Mouse (Mus musculus): ENCODE measurements around the gene Dap3. TPM values are rescaled to one million over a fixed set of nuclear protein-coding genes. Genes with fewer than 3 reads are reported as not detected.
A peak's percentile ranks its signal among the peaks of the same experiment; 100 is the strongest.
"Not testable (repeated sequence)": the region's sequence is repeated elsewhere in the genome, so short reads cannot be mapped to it uniquely, and the experiment has no call there.

Gene Dap3
- total RNA-seq (2021): 100 to 1,000 TPM; 116 to 126 TPM
- long read RNA-seq, experiment 1, full-length matches to known transcripts: 78 of 99 reads
- long read RNA-seq, experiment 1, partial matches to known transcripts: 2 of 99 reads
- long read RNA-seq, experiment 1, other reads (novel, unspliced or antisense): 19 of 99 reads
- long read RNA-seq, experiment 2, full-length matches to known transcripts: 67 of 84 reads
- long read RNA-seq, experiment 2, partial matches to known transcripts: 2 of 84 reads
- long read RNA-seq, experiment 2, other reads (novel, unspliced or antisense): 15 of 84 reads

DNA sequence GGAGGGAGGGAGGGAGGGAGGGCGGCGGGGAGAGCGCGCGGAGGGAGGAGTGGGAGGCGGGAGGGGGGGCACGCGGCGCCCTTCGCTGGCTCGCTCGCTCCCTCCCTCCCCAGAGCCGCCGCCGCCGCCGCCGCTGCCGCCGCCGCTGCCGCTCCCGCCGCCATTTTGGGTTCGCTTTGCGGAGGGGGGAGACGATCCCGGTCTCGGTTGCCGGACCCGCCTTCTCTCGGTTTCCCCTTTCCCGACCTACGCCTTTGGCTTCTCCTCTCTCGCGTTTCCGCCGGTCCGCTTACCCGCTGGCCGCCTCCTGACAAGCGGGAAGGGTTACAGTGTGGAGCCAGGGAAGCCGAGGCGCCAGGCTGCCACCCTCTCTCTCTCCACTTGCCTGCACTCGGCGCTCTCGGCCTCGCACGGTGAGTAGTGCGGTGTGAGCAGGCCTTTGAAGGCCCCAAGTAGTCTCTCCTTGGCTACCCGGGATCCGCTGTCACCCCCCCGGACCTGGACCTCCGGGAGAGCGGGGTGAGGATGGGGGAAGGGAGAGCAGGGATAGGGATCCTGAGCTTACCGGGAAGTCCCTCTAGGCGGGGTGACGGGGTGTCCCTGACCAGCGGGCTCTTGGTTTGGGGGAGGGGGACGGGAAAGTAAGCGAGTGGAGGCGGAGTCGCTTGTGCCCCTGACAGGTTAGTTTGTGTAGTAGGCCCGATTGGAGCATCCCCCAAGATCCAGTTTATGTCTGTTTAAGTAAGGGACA is at the start of gene Dap3, which contains the start of gene Ash1l:
Gene Dap3 (minus strand): TSS at position 606 of the 751 bp plus-strand sequence.
Gene Ash1l (plus strand): TSS at position 47 of the 751 bp plus-strand sequence.
- intact Hi-C loops (cut with DNase I): loop anchor here (5.0 kb wide), 1 partner anchor 42 kb away; no protein-coding TSS in a partner anchor

DNA sequence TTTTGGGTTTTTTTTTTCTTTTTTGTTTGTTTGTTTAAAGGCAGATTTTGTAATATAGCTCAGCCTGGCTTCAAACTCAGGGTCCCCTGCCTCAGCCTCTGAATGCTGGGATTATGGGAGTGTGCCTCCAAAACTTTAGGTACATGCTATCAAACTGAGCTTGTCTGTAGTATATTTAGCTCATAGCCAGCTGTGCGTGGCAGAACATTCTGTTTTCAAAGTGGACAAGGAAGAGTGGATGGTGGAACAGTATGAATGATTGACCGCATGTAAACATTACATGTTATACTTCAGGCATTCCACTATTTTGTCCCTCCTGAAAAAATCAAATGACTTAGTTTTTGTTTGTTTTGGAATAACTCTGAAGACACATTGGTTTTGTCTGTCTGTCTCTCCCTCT is 41.8 kb upstream of the Dap3 start:
- intact Hi-C loops (cut with DNase I): loop anchor here (5.0 kb wide), 1 partner anchor 40 kb away; the partner anchor contains the start of genes Ash1l and Dap3
- DNase-seq: no peak

More for the DNA sequence above, at the start of gene Dap3, which contains the start of gene Ash1l:
- peak; percentile 73 to 80 for DNase-seq

DNA sequence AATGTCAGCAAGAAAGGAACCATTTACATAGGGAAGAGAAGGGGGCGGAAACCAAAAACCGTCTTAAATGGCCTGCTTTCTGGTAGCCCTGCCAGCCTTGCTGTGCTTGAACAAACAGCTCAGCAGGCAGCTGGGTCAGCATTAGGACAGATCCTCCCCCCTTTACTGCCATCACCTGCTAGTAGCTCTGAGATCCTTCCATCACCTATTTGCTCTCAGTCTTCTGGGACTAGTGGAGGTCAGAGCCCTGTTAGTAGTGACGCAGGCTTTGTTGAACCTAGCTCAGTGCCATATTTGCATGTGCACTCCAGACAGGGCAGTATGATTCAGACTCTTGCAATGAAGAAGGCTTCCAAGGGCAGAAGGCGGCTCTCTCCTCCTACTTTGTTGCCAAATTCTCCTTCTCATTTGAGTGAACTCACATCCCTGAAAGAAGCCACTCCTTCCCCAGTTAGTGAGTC is 33.0 kb upstream of the Dap3 start:
- no peak for DNase-seq
- intact Hi-C loops (cut with DNase I): no loop called here

DNA sequence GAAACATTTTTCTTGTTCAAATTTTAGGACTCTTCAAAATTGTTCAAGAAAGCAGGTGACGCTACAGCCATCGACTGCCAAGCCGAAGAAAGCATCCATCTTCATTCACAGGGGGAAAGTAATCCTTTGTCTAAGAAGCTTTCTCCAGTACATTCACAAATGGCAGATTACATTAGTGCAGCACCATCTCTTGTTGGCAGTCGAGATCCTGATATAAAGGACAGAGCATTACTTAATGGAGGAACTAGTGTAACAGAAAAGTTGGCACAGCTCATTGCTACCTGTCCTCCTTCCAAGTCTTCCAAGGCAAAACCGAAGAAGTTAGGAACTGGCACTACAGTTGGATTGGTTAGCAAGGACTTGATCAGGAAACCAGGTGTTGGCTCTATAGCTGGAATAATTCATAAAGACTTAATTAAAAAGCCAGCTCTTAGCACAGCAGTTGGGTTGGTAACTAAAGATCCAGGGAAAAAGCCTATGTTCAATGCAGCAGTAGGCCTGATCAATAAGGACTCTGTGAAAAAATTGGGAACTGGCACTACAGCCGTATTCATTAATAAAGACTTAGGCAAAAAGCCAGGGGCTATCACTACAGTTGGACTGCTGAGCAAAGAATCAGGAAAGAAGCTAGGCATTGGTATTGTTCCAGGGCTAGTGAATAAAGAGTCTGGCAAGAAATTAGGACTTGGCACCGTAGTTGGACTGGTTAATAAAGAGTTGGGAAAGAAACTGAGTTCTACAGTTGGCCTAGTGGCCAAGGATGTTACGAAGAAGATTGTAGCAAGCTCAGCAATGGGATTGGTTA is 30.4 kb upstream of the Dap3 start:
- intact Hi-C loops (cut with DNase I): loop anchor here (1.0 kb wide), 1 partner anchor 45 kb away; no protein-coding TSS in a partner anchor
- no peak for DNase-seq

DNA sequence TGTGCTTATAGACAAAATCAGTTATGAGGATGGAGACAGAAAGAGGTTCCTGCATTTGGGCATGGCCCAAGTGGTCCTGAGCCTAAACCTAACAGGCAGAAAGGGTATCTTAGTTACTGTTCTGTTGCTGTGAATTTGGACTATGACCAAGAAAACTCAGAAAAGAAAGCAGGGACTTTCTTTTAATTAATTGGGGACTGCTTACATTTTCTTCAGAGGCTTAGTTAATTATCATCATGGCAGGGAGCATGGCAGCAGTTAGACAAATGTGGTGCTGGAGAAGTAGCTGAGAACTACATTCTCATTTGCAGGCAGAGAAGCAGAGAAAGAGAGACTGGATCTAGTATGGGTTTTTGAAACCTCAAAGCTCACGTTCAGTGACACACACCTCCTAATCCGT is 24.0 kb upstream of the Dap3 start:
- DNase-seq: no peak
- intact Hi-C loops (cut with DNase I): no loop called here

DNA sequence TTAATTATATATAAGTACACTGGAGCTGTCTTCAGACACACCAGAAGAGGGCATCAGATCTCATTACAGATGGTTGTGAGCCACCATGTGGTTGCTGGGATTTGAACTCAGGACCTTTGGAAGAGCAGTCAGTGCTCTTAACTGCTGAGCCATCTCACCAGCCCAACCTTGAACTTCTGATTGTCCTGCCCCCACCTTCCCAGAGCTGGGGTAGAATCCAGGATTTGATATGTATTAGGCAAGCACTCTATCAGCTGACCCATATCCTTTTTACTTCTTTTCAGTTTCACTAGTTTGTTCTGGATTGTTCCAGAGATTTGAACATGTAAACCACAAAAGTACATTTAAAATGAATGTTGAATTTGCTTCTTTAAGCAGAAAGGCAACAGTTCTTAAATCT is 12.2 kb upstream of the Dap3 start:
- intact Hi-C loops (cut with DNase I); DNase-seq: not testable (repeated sequence)

DNA sequence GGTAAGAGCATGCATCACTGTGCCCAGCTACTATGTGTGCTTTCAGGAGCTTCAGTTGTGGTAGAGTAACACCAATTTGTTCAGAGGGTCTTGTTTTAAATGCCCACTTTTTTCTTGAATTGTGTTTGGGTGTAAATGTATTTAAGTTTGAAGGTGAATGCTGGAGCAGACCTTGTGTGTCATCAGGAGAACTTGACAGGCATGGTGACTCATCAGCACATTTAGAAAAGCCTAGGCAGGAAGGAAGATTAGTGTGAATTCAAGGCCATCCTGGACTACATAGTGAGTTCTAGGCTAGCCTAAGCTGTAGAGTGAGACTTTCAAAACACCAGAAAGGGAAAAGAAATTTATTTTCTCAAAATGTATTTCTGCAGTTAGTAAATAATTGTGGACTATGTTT is 2.8 kb upstream of the Dap3 start:
- no peak for DNase-seq
- intact Hi-C loops (cut with DNase I): loop anchor here (5.0 kb wide), 1 partner anchor 39 kb away; no protein-coding TSS in a partner anchor

DNA sequence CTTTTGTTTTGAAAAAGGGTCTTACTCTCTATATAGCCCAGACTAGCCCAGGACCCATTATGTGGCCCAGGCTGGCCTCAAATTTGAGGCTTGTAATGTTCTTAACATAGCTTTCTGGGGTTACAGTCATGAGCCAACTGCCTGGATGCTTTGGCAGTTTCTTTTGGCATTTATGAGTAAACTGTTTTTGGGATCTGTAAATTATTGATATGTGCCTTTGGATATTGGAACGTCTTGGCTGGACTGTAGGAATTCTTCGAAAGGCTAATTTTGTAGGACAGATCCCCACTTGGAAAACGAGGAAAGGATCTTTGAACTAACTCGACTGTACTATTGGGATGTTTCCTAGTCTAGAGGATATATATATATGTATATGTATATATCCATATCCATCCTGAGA is 2.3 kb upstream of the Dap3 start:
- no peak for DNase-seq
- intact Hi-C loops (cut with DNase I): loop anchor here (5.0 kb wide), 1 partner anchor 39 kb away; no protein-coding TSS in a partner anchor

DNA sequence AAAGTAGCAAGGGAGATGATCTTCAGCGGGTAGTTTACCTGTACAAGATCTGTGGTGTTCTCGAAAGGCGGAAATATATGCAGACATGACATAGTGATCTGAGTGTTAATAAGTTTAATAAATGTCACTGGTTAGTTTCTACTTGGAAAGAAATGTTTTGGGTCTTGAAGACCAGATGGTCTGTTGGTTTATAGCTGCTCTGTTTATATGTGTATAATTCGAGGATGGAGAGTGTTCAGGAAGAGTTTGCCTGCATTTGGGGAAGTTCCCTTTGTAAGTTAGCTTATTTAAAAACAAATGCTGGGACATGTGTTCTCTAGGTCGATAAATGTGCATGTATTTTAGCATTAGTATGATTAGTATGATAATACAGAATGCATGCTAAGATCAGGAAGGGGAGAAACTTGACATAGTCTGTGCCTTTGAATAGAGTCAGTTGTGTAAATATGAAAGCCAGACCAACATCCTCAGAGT is 383 bp upstream of the Dap3 start:
- DNase-seq: no peak
- intact Hi-C loops (cut with DNase I): loop anchor here (5.0 kb wide), 1 partner anchor 41 kb away; no protein-coding TSS in a partner anchor

DNA sequence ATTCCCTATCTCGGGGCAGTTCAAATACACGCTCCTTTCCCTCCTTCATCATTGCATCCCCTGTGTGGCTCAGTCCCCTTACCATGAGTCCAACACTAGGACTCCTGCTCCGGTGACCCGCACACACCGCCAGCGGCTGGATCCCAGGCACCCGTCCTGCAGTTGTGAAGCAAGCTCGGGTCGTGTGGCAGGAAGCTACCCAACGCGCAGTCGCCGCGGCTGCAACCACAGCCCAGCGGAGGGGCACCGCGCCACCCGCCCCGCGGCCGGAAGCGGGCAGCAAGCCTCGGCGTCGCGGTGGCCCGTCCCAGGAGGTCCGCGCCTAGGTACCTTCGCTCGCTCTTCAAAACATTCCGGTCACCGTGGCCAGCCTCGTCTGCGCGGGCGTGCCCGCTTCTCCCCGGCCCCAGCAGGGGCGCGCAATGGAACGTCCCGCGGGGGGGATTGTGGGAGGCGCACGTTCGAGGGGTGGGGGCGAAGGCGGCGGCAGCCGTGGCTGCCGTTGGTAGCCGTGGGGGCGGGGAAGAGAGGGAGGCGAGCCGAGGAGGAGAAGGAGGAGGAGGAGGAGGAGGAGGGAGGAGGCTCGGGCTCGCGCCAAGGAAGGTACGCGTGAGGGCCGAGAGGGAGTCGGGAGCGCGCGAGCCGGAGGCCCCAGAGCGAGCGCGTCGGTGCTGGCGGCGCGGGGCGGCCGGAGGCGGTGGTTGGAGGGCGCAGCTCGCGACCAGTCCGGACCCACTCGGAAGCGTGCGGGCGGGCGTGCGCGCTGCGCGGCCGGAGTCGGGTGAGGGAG is 1.0 kb downstream of the Dap3 start:
- intact Hi-C loops (cut with DNase I): loop anchor here (5.0 kb wide), 1 partner anchor 42 kb away; no protein-coding TSS in a partner anchor
- DNase-seq: peak; percentile 92 to 93

DNA sequence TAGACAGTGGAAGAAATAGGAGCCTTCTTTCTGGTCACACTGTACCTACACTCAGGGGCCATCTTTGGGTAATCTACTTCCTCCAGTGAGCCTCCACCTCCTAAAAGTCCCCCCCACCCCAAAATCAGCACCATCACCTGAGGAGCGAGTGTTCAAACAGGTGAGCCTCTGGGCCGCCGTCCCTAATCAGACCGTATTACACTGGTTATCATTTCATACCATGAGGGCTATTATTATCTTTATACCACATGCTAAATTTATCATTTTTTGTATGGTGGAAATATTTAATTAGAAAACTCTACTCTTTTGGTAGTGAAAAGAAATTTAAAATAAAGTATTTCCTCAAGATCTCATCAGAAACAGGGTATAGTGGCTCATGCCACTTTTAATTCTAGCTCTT is 6.9 kb downstream of the Dap3 start:
- intact Hi-C loops (cut with DNase I): no loop called here
- DNase-seq: no peak

DNA sequence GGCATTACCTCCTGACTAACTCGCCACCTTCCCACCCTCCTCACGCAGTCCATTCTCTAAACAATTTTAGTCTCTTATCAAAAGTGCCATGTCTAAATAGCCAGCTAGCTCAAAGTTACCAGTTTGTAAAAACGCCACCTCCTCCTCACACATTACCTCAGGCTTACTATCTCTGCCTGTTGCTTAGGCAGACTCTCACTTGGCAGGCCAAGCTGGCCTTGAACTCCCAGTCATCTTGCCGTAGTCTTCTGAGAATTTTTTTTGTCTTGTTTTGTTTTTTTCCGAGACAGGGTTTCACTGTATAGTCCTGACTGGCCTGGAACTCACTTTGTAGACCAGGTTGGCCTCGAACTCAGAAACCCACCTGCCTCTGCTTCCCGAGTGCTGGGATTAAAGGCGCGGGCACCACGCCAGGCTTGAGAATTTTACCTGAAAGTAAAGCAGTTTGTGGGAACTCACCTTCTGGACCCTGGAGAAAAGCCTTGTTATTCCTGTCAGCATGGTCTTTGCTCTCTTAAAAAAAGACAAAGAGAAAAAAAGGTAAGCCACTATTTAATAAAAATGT is 8.6 kb downstream of the Dap3 start:
- no peak for DNase-seq
- intact Hi-C loops (cut with DNase I): no loop called here

DNA sequence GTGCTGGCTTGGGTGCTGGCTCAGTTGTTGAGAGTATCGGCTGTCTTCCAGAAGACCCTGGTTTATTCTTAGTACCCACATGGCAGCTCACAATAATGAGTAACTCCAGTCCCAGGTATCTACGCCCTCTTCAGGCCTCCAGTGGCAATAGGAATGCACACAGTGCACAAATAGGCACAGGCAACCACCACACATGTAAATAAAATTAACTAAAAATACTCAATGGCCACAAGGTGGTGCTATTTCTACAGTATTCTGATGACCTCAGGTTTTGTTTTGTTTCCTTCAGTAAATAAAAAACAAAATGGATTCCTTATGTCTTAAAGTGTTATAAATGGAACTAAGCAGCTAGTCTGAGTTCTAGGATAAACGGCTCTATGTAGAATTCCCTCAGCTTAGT is 11.2 kb downstream of the Dap3 start:
- peak in 1 of 2 experiments; percentile 26 for DNase-seq
- intact Hi-C loops (cut with DNase I): loop anchor here (2.0 kb wide), 1 partner anchor 89 kb away; no protein-coding TSS in a partner anchor

DNA sequence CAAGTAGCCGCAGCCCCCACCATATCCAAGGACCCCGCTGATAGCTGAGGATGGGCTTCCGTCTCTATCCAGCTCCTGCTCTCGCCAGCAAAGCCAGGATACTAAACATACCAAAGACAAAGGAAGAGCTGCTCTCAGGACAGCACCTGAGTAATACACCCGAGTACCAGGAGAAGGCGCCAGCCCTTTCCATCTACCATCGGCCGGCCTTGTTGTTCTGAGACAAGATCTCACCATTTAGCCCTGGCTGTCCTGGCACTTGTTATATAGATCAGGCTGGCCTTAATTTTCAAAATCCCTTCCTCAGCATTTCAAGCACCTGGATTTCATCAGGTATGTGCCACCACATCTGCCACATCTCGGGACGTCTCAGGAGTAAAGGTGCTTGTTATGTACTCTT is 11.9 kb downstream of the Dap3 start:
- intact Hi-C loops (cut with DNase I): no loop called here
- DNase-seq: no peak

DNA sequence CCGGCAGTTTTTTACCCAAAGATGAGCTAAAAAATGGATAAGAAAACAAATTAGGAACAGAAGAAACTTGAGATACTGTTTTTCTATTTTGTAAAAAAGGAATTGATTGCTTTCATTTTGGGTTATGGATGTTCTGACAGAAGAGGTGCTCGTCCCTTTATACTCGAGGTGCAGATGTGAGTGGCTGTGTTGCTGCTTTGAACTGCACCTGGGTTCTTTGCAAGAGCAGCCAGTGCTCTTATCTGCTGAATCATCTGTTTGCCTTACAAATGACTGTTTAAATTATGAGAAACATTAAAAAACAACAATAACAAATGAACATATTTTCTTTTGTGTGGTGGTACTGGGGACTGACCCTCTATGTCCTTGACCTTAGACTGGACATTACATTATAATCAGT is 21.5 kb downstream of the Dap3 start:
- no peak for DNase-seq
- intact Hi-C loops (cut with DNase I): no loop called here

DNA sequence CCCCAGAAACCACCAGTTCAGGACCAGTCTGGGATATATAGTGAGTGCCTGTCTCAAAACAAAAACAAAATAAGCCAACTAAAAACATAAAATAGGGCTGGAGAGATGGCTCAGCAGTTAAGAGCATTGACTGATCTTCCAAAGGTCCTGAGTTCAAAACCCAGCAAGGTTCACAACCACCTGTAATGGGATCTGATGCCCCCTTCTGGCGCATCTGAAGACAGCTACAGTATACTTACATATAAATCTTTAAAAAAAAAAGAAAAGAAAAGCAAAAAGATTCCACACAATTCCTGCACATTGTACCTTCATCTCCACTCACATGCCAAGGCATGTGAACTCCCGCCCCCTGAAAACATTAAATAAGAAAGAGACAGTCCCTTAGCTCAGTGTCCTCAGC is 25.3 kb downstream of the Dap3 start:
- intact Hi-C loops (cut with DNase I): no loop called here

DNA sequence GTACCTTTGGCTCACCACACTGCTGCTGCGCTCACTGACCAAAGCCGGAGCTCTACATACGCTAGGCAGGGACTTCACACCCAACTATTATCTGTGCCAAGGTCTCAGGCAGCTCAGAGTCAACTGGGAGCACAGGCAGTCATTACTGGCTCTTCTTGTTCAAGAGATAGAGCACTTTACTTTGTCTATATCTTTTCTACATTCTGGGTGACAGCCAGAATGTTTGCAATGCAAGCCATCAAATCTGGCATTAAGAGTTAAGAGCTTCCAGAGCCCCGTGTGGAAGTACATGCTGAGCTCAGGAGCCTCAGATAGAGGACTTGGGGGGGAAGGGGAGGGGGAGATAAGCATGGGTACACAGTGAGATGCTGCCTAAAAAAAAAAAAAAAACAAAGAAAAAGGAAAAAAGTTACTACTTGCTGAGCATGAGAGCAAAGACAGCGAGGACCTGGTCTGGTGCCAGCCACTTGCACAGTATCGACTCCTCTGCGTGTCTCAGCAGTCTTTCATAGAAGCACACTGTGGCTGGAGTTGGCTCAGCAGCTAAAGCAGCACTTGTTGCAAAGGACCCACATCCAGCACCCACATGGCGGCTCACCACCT is 26.9 kb downstream of the Dap3 start:
- intact Hi-C loops (cut with DNase I): no loop called here
- peak; percentile 45 to 50 for DNase-seq

More for the DNA sequence above, 25.3 kb downstream of the Dap3 start:
- DNase-seq: no peak

DNA sequence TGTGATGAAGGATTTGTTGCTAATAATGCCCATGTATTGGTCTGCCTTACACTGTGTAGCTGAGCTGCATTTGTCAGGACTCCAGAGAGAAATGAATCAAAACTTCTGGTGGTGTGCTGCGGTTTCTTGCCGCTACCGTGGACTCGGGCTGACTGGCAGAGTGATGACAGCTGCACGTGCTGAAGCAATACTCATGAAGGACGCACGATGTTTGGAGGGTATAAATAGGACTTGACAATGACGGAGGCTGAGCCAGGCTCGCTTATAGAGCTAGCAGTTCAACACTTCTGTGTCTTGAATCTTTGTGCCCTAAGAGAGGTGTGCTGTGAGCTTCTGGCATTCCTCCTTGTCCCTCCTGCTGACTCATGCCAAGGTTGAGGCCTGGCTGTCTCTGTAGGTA is 29.6 kb downstream of the Dap3 start:
- no peak for DNase-seq
- intact Hi-C loops (cut with DNase I): no loop called here

DNA sequence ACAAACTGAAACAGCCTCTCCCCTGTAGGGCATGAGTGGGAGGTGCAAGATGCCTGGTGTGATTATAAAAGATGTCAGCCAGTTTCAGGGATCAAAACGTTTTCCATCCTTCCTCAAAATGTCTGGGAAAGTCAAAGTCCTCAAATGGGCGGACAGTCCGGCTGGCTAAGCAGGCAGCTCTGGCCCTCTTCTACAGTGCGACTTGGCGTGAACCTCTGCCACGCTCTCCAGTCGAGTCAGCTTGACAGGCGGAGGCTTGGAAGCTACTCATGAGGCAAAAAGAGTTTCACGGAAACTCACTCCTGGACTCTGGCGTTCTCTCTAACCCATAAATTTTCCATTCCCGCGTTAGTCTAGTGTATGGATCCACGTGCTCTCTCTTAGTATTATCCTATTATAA is 32.0 kb downstream of the Dap3 start:
- DNase-seq: no peak
- intact Hi-C loops (cut with DNase I): no loop called here

All from heart, postnatal 14 days (tissue).